Mouse (Mus musculus) liver, embryonic 12.5 days (tissue): Measurements from ENCODE around the gene Tet3. TPM values are rescaled to one million over a fixed set of nuclear protein-coding genes. Genes with fewer than 3 reads are reported as not detected.

Source experiments
- ATAC-seq: fragments of 200-750 bp; cut with Nextera tagmentation; 2 replicates; pipeline ENCODE4 v1.8.0; 2017; ENCODE audit warnings: moderate number of reproducible peaks, mild to moderate bottlenecking, moderate library complexity
- H3K27ac ChIP-seq: fragments of 300-500 bp; sonication (generic); 2 replicates; pipeline ENCODE4 v1.5.1; 2016; ENCODE audit warnings: mild to moderate bottlenecking
- H3K27me3 ChIP-seq: fragments of 300-500 bp; sonication (generic); replicated peaks from 2 replicates; pipeline ENCODE4 v1.6.1; 2016; ENCODE audit warnings: mild to moderate bottlenecking, moderate library complexity
- H3K36me3 ChIP-seq: fragments of 300-500 bp; sonication (generic); 2 replicates; pipeline ENCODE4 v1.6.1; 2016; ENCODE audit warnings: mild to moderate bottlenecking, moderate library complexity
- H3K4me1 ChIP-seq: fragments of 300-500 bp; sonication (generic); 2 replicates; pipeline ENCODE4 v1.6.1; 2016
- H3K4me2 ChIP-seq: fragments of 300-500 bp; sonication (generic); 2 replicates; pipeline ENCODE4 v1.6.1; 2016; ENCODE audit warnings: mild to moderate bottlenecking, moderate library complexity
- H3K4me3 ChIP-seq: fragments of 300-500 bp; sonication (generic); 2 replicates; pipeline ENCODE4 v1.5.1; 2016; ENCODE audit warnings: mild to moderate bottlenecking, moderate library complexity
- H3K9ac ChIP-seq: fragments of 300-500 bp; sonication (generic); 2 replicates; pipeline ENCODE4 v1.6.1; 2016; ENCODE audit warnings: mild to moderate bottlenecking, moderate library complexity
- H3K9me3 ChIP-seq: fragments of 300-500 bp; sonication (generic); replicated peaks from 2 replicates; pipeline ENCODE4 v1.6.1; 2016; ENCODE audit warnings: mild to moderate bottlenecking, moderate library complexity
- WGBS: fragments of 180-500 bp; shearing (Covaris S2); methylation state at CpG from one replicate; pipeline ENCODE4 v1.1.7; 2016; ENCODE audit not compliant: insufficient replicate concordance; 5-methylcytosine and 5-hydroxymethylcytosine counted together
- polyA plus RNA-seq: library from polyadenylated mRNA; unstranded; fragments of >200 nt; fragmentation: Nextera tagmentation; extraction: Ambion mirVana; gene quantifications from 2 replicates; pipeline ENCODE4 v1.2.1, GENCODE M21; 2016

The Tet3 gene
- 12.1 and 14.8 TPM in 2 replicates for polyA plus RNA-seq

- Histone ChIP-seq H3K4me3 (no peak within 1 kb of the TSS), H3K9ac (no peak within 1 kb of the TSS), H3K36me3 (peaks cover 7% of the 10 kb centered on the region; the same call in 1 of the 2 replicates), H3K4me2 (no peak within 1 kb of the TSS), H3K9me3 (no peaks in the 10 kb centered on the region), H3K27ac (no peak within 1 kb of the TSS; the same call in 1 of the 2 replicates), H3K4me1 (peaks cover 63% of the 10 kb centered on the region), H3K27me3 (peaks cover 18% of the 10 kb centered on the region)
- 36% methylated on average over 4 of the region's 4 CpGs for WGBS
- ATAC-seq = no peak
These were observed at the start of gene Tet3 for GRCm38 (mm10) chr6:83459034-83459644. Tet3 (minus strand) TSS chr6:83459084.

DNA sequence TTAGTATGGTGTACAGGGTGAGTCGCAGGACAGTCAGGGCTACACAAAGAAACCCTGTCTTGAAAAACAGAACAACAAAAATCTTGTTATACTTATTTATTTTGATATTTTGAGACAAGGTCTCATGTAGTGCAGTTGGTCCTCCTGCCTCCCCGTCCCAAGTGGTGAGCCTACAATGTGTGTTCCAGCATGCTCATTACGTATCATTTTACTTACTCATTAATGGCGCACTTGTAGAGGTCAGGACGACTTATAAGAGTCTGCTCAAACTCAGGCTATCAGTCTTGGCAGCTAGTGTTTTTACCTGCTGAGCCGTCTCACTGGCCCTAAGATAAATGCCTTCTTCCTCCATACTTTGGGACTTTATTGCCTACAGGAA, 48.3 kb upstream of the Tet3 start:
- no peaks in the 10 kb centered on the region for H3K27me3 ChIP-seq
- H3K4me1 ChIP-seq = peaks cover 35% of the 10 kb centered on the region
- H3K36me3 ChIP-seq = 0 out of 2 replicates have a peak, but pooled peaks cover 3% of the 10 kb centered on the region
- H3K4me3 ChIP-seq = peak overlapping the region; percentile 85
- H3K27ac ChIP-seq = peak overlapping the region; percentile 100
- 26% methylated on average over 6 of the region's 6 CpGs for WGBS
- ATAC-seq = peak; percentile 22
- no peaks in the 10 kb centered on the region for H3K9me3 ChIP-seq
- H3K4me2 ChIP-seq = peak overlapping the region; percentile 89
- H3K9ac ChIP-seq = peak overlapping the region; percentile 81

GRCm38 (mm10) chr6:83506258-83507167, 47.6 kb upstream of the Tet3 start, which contains the start of gene Dguok:
Dguok (minus strand) TSS chr6:83506969.
- H3K9ac ChIP-seq = peak within 1 kb of the TSS; percentile 81
- under 1% methylated on average over 54 of the region's 54 CpGs for WGBS
- no peaks in the 10 kb centered on the region for H3K27me3 ChIP-seq
- H3K4me3 ChIP-seq = peak within 1 kb of the TSS; percentile 85
- peak; percentile 95 for ATAC-seq
- peaks cover 35% of the 10 kb centered on the region for H3K4me1 ChIP-seq
- peak within 1 kb of the TSS; percentile 100 for H3K27ac ChIP-seq
- H3K9me3 ChIP-seq = no peaks in the 10 kb centered on the region
- 0 out of 2 replicates have a peak, but pooled peaks cover 3% of the 10 kb centered on the region for H3K36me3 ChIP-seq
- H3K4me2 ChIP-seq = peak within 1 kb of the TSS; percentile 89

- H3K36me3 ChIP-seq = 0 out of 2 replicates have a peak, but pooled peaks cover 3% of the 10 kb centered on the region
- H3K4me3 ChIP-seq = peak overlapping the region; percentile 85
- H3K27me3 ChIP-seq = no peaks in the 10 kb centered on the region
- WGBS = 50% methylated on average over 4 of the region's 4 CpGs
- peak overlapping the region; percentile 81 for H3K9ac ChIP-seq
- no peaks in the 10 kb centered on the region for H3K9me3 ChIP-seq
- H3K27ac ChIP-seq = peak overlapping the region; percentile 100
- peak overlapping the region; percentile 89 for H3K4me2 ChIP-seq
- peaks cover 35% of the 10 kb centered on the region for H3K4me1 ChIP-seq
- no peak for ATAC-seq
These were observed 46.7 kb upstream of the Tet3 start for GRCm38 (mm10) chr6:83505554-83505953.

- no peaks in the 10 kb centered on the region for H3K27me3 ChIP-seq
- 0 out of 2 replicates have a peak, but pooled peaks cover 4% of the 10 kb centered on the region for H3K36me3 ChIP-seq
- no peak overlapping the region for H3K27ac ChIP-seq
- peaks cover 35% of the 10 kb centered on the region for H3K4me1 ChIP-seq
- H3K4me2 ChIP-seq = no peak overlapping the region
- H3K4me3 ChIP-seq = no peak overlapping the region
- no peaks in the 10 kb centered on the region for H3K9me3 ChIP-seq
- 71% methylated on average over 3 of the region's 3 CpGs for WGBS
- no peak for ATAC-seq
- H3K9ac ChIP-seq = no peak overlapping the region
These were observed 44.5 kb upstream of the Tet3 start for GRCm38 (mm10) chr6:83503361-83503760.

GRCm38 (mm10) chr6:83502656-83503055, 43.8 kb upstream of the Tet3 start:
- no peak overlapping the region for H3K9ac ChIP-seq
- no peak overlapping the region for H3K4me2 ChIP-seq
- H3K4me3 ChIP-seq = no peak overlapping the region
- peaks cover 39% of the 10 kb centered on the region for H3K4me1 ChIP-seq
- H3K9me3 ChIP-seq = no peaks in the 10 kb centered on the region
- 61% methylated on average over 3 of the region's 3 CpGs for WGBS
- no peak overlapping the region for H3K27ac ChIP-seq
- no peaks in the 10 kb centered on the region for H3K27me3 ChIP-seq
- peaks cover 11% of the 10 kb centered on the region; the same call in 1 of the 2 replicates for H3K36me3 ChIP-seq
- no peak for ATAC-seq

DNA sequence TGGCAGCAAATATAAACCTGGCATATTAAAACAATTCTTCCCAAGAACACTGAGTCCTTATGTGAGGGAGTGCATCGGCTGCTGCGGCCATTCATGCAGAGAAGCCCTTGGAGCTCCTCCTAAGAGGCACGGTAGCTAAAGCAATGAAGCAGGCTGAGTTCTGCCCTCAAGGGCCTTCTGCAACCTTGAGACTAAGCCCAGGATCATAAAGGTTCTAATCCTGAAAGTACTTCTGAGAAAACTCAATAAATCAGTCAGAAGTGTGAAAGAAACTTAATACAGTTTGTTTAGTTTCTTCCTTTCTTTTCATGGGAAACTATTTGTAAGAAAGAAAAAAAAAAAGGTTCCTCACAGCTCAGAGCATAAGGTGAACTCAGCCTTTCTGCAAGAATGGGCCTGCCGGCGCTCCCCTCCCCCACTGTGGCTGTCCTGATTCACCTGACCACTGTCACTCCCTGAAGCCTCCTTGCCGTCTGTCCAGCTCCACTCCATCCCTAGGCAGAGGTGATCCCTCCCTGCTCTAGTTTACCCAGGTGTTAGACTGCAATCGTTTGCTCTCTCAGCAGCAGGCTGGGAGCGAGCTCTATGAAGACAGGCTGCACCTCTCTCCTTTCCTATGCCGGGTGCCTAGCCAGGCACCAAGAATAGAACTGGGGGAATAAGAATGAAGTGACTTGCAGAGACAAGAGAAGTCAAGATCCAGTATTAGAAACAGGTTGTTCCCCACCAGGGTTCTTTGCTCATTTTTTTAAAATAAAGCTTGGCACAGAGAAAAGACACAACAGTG, 42.8 kb upstream of the Tet3 start:
- ATAC-seq = no peak
- Histone ChIP-seq H3K36me3 (peaks cover 12% of the 10 kb centered on the region; the same call in 1 of the 2 replicates), H3K27me3 (no peaks in the 10 kb centered on the region), H3K9me3 (no peaks in the 10 kb centered on the region), H3K4me1 (peaks cover 41% of the 10 kb centered on the region), H3K9ac (no peak overlapping the region), H3K27ac (no peak overlapping the region), H3K4me3 (no peak overlapping the region), H3K4me2 (no peak overlapping the region)
- WGBS = 68% methylated on average over 9 of the region's 9 CpGs

GRCm38 (mm10) chr6:83500462-83500861, 41.6 kb upstream of the Tet3 start:
- Histone ChIP-seq H3K4me2 (no peak overlapping the region), H3K27ac (no peak overlapping the region), H3K4me3 (no peak overlapping the region), H3K4me1 (peaks cover 35% of the 10 kb centered on the region), H3K9me3 (no peaks in the 10 kb centered on the region), H3K27me3 (no peaks in the 10 kb centered on the region), H3K9ac (no peak overlapping the region), H3K36me3 (peaks cover 22% of the 10 kb centered on the region)
- no peak for ATAC-seq
- WGBS = 51% methylated on average over 3 of the region's 3 CpGs

DNA sequence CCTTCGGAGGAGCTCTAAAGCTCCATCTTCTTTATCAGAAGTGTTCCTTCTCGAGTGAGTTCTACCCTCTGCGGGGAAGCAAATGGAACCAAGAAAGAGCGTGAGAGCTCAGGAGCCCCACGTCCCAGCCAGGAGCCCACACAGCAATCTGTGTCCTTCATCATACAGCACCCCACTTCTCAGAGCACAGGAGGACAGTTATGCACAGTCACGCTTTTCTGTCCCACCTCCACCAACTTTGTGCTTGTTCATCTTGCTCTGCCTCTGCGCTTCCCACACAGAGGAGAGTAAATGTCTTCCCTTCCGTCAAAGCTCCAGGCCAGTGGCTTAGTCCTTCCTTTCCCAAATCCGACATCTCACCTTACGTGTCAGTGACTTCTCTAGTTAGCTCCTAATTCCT, 40.2 kb upstream of the Tet3 start:
- Histone ChIP-seq H3K4me1 (peaks cover 21% of the 10 kb centered on the region), H3K9ac (no peak overlapping the region), H3K36me3 (peaks cover 30% of the 10 kb centered on the region), H3K9me3 (no peaks in the 10 kb centered on the region), H3K27ac (no peak overlapping the region), H3K4me2 (no peak overlapping the region), H3K27me3 (no peaks in the 10 kb centered on the region), H3K4me3 (no peak overlapping the region)
- ATAC-seq = no peak
- WGBS = 86% methylated on average over 10 of the region's 10 CpGs

DNA sequence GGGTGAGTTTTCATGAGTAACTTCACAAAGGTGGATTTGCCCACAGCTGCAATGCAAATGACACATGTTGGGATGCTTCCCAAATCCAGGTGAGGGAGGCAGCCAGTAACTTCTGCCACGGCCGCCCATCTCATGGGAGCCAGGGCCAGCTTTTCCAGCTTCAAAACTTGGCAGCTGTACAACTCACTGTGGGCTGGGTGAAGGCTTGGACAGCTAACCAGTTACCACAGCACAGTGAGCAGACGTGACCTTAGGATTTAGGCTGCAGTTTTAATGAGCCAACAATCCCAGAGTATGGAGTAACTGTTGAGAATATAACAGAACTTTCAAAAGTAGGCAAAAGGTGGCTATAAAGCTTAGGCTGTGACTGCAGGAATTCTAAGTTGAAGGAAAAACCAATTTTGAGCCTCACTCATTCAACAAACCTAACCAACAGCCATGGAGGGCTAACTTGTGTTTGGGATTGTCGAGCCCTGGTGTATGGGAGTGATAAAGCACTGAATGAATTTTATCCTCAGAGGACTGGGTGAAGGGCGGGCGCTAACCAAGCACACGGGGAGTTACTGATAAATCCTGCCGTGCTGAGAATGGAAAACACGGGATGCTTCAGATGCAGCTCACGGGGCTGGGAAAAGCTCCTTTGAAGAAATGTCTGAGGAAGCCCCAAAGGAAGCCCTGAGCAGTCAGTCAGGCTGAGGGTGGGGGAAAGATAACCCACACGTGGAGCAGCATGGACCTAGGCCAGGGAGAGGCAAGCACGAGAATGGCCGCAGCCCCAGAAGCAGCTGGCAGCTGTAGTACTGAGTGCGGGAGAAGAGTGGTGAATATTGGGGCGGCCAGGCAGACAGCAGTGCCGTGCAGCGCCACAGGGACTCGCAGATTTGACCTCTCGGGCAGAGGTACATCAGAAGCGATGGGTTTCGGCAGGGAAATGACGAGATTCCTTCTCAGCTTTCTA, 38.1 kb upstream of the Tet3 start:
- Histone ChIP-seq H3K9ac (no peak overlapping the region), H3K4me1 (peaks cover 13% of the 10 kb centered on the region), H3K27ac (no peak overlapping the region), H3K27me3 (no peaks in the 10 kb centered on the region), H3K36me3 (peaks cover 38% of the 10 kb centered on the region), H3K4me2 (no peak overlapping the region), H3K9me3 (no peaks in the 10 kb centered on the region), H3K4me3 (no peak overlapping the region)
- ATAC-seq = peak; percentile 30; the same call in 1 of the 2 replicates
- WGBS = 73% methylated on average over 22 of the region's 22 CpGs
